Mouse (Mus musculus): ENCODE results near the gene Cbx5.

DNA sequence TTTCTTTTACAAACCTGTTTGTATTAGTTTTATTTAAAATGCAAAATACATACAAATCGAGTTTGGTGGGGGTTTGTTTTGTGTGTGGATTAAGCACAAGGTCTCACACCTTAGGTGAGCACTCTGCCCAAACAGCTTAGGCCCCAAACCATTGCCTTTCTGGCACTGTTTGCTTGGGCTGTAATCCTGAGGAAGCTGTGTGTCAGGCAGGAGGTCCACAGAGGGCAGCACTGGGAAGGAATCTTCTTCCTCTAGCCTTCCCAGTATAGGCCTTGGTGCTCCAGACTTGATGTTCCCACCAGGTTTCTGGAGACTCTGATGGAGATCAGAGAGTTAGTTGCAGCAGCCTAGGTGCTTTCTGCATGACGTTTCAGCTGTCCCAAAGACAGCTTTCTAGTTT lies 45.0 kb upstream of the Cbx5 start:
- no peak; the same call in 1 of the 2 replicates for TF ChIP-seq CTCF (IDR thresholded peaks at IDR 0.05; ENCODE audit: control insufficient read depth, insufficient read depth, insufficient replicate concordance, low read depth, low read length)
- no peak for TF ChIP-seq POLR2A (IDR thresholded peaks at IDR 0.05; ENCODE audit: control insufficient read depth, low read depth, low read length)

All from testis, adult 2 months (tissue).